Mouse (Mus musculus) embryonic facial prominence, embryonic 11.5 days (tissue): ENCODE data around the gene Scd3. TPM values are rescaled to one million over a fixed set of nuclear protein-coding genes. Genes with fewer than 3 reads are reported as not detected.
A peak's percentile ranks its signal among the peaks of the same experiment; 100 is the strongest.

ENCODE experiments used
- ATAC-seq: fragments of 200-750 bp; cut with Nextera tagmentation; replicated peaks from 2 replicates; pipeline ENCODE4 v1.8.0; 2017; ENCODE audit warnings: low read depth; ENCODE audit not compliant: insufficient number of reproducible peaks, low FRiP score, low TSS enrichment
- DNase-seq: peaks from one replicate; pipeline ENCODE4 v3.0.0-alpha.2; 2015; ENCODE audit warnings: low spot score
- H3K27ac ChIP-seq: fragments of 300-500 bp; sonication (generic); replicated peaks from 2 replicates; pipeline ENCODE4 v1.5.1; 2014; ENCODE audit warnings: mild to moderate bottlenecking, low read depth, low read length, control low read depth
- H3K27me3 ChIP-seq: fragments of 300-500 bp; sonication (generic); 2 replicates; pipeline ENCODE4 v1.6.1; 2014; ENCODE audit warnings: mild to moderate bottlenecking, low read length, moderate library complexity, mixed read lengths; ENCODE audit not compliant: control insufficient read depth, insufficient read depth
- H3K36me3 ChIP-seq: fragments of 300-500 bp; sonication (generic); replicated peaks from 2 replicates; pipeline ENCODE4 v1.6.1; 2014; ENCODE audit warnings: low read depth, mild to moderate bottlenecking, low read length, moderate library complexity, mixed read lengths; ENCODE audit not compliant: control insufficient read depth, insufficient read depth
- H3K4me1 ChIP-seq: fragments of 300-500 bp; sonication (generic); 2 replicates; pipeline ENCODE4 v1.6.1; 2014; ENCODE audit warnings: low read length, mixed read lengths; ENCODE audit not compliant: control insufficient read depth, insufficient read depth
- H3K4me2 ChIP-seq: fragments of 300-500 bp; sonication (generic); 2 replicates; pipeline ENCODE4 v1.6.1; 2014; ENCODE audit warnings: low read depth, mild to moderate bottlenecking, control low read depth, low read length, moderate library complexity
- H3K4me3 ChIP-seq: fragments of 300-500 bp; sonication (generic); 2 replicates; pipeline ENCODE4 v1.5.1; 2014; ENCODE audit warnings: low read depth, low read length, control low read depth
- H3K9ac ChIP-seq: fragments of 300-500 bp; sonication (generic); replicated peaks from 2 replicates; pipeline ENCODE4 v1.6.1; 2014; ENCODE audit warnings: mild to moderate bottlenecking, control low read depth, low read length
- H3K9me3 ChIP-seq: fragments of 300-500 bp; sonication (generic); replicated peaks from 2 replicates; pipeline ENCODE4 v1.6.1; 2016; ENCODE audit warnings: mild to moderate bottlenecking, low read length, inconsistent platforms, mixed read lengths; ENCODE audit not compliant: control insufficient read depth
- WGBS: fragments of 180-500 bp; shearing (Covaris S2); extraction: QIAGEN DNeasy Blood & Tissue Kit; methylation state at CpG from one replicate; pipeline ENCODE4 v1.1.7; 2014; 5-methylcytosine and 5-hydroxymethylcytosine counted together
- polyA plus RNA-seq: library from polyadenylated mRNA; unstranded; fragments of >200 nt; fragmentation: Nextera tagmentation; extraction: Ambion mirVana; gene quantifications from 2 replicates; pipeline ENCODE4 v1.2.1, GENCODE M21; 2014

Gene Scd3
- polyA plus RNA-seq, 1 experiment from 2014 or later, result 0.22 TPM

DNA sequence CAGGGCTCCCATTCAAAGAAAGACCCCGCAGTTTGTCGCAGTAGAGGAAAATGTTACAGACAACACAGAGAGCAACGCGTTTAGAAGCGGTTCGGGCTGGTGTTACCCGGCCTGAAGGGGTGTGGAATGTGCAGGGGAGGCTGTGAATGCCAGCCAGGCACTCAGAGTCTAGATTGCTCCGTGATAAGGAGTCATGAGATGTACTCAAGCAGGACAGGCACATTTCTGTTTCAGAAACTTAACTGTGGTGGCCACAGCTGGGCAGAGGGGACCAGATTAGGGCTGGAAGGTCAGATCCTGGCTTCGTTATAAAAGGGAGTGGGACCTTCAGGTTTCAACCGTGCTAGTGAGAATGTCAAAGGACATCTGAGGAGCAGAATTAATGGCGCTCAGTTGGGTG lies 81.7 kb downstream of the Scd3 start:
- peak overlapping the region; percentile 92 for H3K27ac ChIP-seq
- peak; percentile 25; the same call in 1 of the 2 replicates for ATAC-seq
- H3K27me3 ChIP-seq, result no peaks in the 10 kb centered on the region
- peak overlapping the region; percentile 62 for H3K4me2 ChIP-seq
- WGBS, result 2% methylated on average over 11 of the region's 11 CpGs
- no peaks in the 10 kb centered on the region for H3K36me3 ChIP-seq
- H3K9ac ChIP-seq, result peak overlapping the region; percentile 54
- no peaks in the 10 kb centered on the region for H3K9me3 ChIP-seq
- H3K4me3 ChIP-seq, result peak overlapping the region; percentile 33
- DNase-seq, result peak; percentile 56
- peaks cover 7% of the 10 kb centered on the region for H3K4me1 ChIP-seq

DNA sequence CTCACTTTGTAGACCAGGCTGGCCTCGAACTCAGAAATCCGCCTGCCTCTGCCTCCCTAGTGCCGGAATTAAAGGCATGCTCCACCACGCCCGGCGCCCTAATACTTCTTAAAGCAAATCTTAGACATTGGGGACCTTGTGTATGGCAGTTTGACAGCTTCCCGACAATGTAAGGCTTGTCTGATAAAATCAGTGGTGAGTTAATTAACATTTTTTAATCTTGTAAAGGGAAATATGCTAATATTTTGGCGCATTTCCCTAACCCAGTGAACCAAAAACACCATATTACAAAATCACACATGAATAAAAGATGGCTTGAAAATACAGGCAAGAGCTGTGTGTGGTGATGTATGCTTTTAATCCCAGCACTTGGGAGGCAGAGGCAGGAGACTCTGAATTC lies 82.5 kb downstream of the Scd3 start:
- Histone ChIP-seq H3K4me3 (no peak overlapping the region), H3K27ac (0 out of 2 replicates have a peak overlapping the region, but pooled peaks have one; percentile 92), H3K27me3 (no peaks in the 10 kb centered on the region), H3K36me3 (no peaks in the 10 kb centered on the region), H3K9me3 (no peaks in the 10 kb centered on the region), H3K9ac (no peak overlapping the region), H3K4me2 (no peak overlapping the region), H3K4me1 (peaks cover 7% of the 10 kb centered on the region)
- 98% methylated on average over 8 of the region's 8 CpGs for WGBS
- ATAC-seq (no peak), DNase-seq (no peak)

DNA sequence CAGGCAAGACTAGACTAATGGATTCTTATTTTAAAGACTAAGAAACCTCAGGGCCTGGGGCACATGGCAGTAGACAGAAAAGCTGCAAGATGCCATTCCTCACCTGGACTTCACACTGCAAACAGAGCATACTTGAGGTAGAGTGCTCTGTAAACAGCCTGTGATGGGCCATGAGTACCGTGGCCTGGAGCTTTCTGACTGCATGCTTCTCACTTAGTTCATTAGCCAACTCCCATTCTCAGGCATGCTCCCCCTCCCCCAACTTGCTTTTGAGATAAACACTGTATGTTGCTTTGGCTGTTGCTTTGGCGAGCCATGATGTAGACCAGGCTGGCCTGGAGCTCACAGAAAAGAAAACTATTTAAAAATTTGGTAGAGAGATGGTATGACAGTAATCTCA lies 83.0 kb downstream of the Scd3 start:
- Histone ChIP-seq H3K4me1 (peaks cover 7% of the 10 kb centered on the region), H3K27me3 (no peaks in the 10 kb centered on the region), H3K4me2 (no peak overlapping the region), H3K4me3 (no peak overlapping the region), H3K36me3 (no peaks in the 10 kb centered on the region), H3K9ac (no peak overlapping the region), H3K27ac (no peak overlapping the region), H3K9me3 (no peaks in the 10 kb centered on the region)
- DNase-seq, result no peak
- no peak for ATAC-seq
- WGBS, result 62% methylated on average over 2 of the region's 2 CpGs

DNA sequence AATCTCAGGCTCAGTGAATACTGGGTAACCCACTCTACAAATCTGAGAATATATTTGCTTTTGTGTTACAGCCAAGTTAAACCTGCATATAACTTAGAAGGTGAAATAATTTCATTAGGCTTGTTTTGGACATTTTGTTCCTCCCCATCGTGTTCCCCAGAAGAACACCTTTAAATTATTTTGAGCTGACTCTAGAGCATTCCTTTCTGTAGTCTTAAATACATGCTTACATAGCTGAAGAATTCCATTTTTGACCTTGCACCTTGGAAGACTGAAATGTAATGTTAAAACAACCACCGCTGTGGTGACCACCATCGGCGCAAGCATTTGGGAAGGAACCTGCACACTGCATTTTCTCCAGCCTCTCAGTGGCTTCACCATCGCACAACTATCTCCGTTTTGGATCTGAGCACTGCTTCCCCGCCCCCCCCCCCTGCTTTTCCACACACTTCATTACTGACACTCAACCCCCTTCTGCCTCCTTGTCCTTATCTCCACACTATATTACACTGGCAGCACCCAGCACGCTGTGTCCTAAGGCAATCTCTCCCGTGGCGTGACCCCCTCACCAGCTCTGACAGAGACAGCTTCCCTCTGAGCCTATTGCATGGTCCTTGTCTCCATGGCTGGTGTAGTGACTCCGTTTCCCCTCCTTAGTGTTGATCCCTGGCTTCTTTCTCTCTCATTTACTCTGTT lies 84.5 kb downstream of the Scd3 start:
- H3K27ac ChIP-seq, result no peak overlapping the region

DNA sequence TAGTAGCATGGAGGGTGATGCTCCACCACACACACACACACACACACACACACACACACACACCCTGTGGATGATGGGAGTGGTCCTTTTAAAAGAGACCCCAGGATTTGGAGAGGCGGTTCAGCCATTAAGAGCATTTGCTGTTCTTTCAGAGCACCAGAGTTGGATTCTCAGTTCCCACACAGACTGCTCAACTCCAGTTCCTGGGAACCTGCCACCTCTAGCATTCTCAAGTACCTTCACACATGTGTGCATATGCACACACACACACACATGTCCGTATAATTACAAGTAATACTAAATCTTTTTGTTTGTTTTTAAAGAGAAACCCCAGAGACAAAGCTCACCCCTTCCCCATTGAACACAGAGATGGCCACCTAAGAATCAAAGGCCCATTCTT lies 89.0 kb downstream of the Scd3 start:
- no peaks in the 10 kb centered on the region for H3K27me3 ChIP-seq
- peaks cover 2% of the 10 kb centered on the region for H3K36me3 ChIP-seq
- WGBS, result 93% methylated on average over 2 of the region's 2 CpGs
- DNase-seq (no peak), ATAC-seq (no peak)
- H3K9me3 ChIP-seq, result no peaks in the 10 kb centered on the region
- peaks cover 4% of the 10 kb centered on the region for H3K4me1 ChIP-seq
- no peak overlapping the region for H3K4me2 ChIP-seq
- H3K4me3 ChIP-seq, result no peak overlapping the region
- 0 out of 2 replicates have a peak overlapping the region, but pooled peaks have one; percentile 98 for H3K27ac ChIP-seq
- H3K9ac ChIP-seq, result no peak overlapping the region

More for the DNA sequence above, 84.5 kb downstream of the Scd3 start:
- Histone ChIP-seq H3K9ac (no peak overlapping the region), H3K27me3 (no peaks in the 10 kb centered on the region), H3K4me1 (peaks cover 7% of the 10 kb centered on the region), H3K36me3 (no peaks in the 10 kb centered on the region), H3K4me2 (no peak overlapping the region), H3K4me3 (no peak overlapping the region), H3K9me3 (no peaks in the 10 kb centered on the region)
- WGBS, result 70% methylated on average over 11 of the region's 11 CpGs
- ATAC-seq, result no peak
- no peak for DNase-seq

DNA sequence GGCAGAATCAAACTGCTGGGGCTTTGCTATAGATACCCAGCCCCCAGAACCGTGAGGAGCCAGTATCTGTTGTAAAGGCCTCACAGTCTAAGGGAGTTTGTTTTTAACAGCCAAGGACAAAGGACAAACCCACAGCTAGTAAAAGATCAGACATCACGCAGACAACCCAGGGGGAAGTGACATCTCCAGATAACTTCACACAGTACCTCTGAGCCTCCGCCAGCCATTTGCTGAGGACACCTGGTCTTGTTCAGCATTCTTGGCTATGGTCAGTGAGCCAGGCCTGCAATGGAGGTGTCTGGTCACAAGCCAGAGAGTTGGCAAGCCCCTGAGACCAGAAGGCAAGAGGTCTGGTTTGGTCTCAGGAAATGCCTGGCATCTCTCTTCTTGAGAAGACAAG lies 89.4 kb downstream of the Scd3 start:
- 62% methylated on average over 3 of the region's 3 CpGs for WGBS
- Histone ChIP-seq H3K36me3 (peaks cover 3% of the 10 kb centered on the region), H3K4me3 (no peak overlapping the region), H3K4me1 (peaks cover 4% of the 10 kb centered on the region), H3K27ac (peak overlapping the region; percentile 98; the same call in 1 of the 2 replicates), H3K9me3 (no peaks in the 10 kb centered on the region), H3K4me2 (peak overlapping the region; percentile 69; the same call in 1 of the 2 replicates), H3K27me3 (no peaks in the 10 kb centered on the region), H3K9ac (no peak overlapping the region)
- no peak for ATAC-seq
- no peak for DNase-seq

DNA sequence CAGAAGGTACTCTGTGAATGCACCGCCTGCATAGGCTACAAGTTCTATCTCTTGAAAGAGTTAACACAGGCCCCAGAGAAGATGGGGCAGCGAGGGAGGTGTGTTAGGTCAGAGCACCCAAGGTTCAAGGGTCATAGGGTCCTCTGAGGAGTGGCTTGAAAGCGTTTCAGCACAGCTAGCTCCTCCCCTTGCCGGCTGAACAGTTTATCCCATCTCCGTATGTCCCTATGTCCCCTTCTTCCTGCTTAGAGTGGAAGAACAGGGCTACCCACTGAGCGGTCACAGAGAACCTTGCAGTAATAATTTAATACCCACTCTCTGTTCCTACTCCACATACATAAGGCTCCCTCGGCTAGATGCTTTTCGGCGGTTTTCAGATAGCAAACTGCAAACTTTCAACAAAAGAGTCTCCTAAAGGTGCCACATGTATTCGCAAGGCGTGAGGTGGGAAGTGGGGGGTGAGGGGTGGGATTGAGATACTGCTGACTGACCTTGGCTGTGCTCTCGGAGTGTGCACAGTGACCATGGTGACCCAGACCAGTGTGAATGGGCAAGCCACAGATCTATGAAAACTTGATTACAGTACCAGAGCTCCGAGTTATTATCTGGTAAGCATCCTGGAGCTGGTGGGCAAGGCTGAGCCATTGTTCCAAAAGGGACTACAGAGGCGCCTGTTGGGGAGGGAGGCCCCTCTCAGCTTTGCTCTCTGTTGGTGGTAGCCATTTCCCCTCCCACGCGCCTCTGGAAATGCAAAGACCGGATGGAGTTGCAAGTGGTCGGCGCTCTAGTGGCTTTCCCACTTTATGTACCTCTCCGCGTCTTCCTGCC lies 90.1 kb downstream of the Scd3 start, which contains the start of gene Scd2:
Gene Scd2 (plus strand): TSS at position 734 of the 828 bp plus-strand sequence.
- DNase-seq (no peak), ATAC-seq (peak; percentile 30)
- Histone ChIP-seq H3K36me3 (peaks cover 8% of the 10 kb centered on the region), H3K9ac (peak within 1 kb of the TSS; percentile 95), H3K27ac (peak within 1 kb of the TSS; percentile 98), H3K4me1 (peaks cover 7% of the 10 kb centered on the region), H3K9me3 (no peaks in the 10 kb centered on the region), H3K4me3 (peak within 1 kb of the TSS; percentile 86), H3K4me2 (peak within 1 kb of the TSS; percentile 87), H3K27me3 (no peaks in the 10 kb centered on the region)
- WGBS, result 4% methylated on average over 21 of the region's 21 CpGs
